Mouse (Mus musculus) liver, postnatal 0 days (tissue): Measurements from ENCODE around the gene Mars2.

Source experiments
- CTCF ChIP-seq: sonication (generic); IDR thresholded peaks from 2 replicates; pipeline ENCODE4 v1.5.1; 2016; ENCODE audit warnings: antibody characterized with exemption, low read depth
- EP300 ChIP-seq: IDR thresholded peaks from 2 replicates; pipeline ENCODE4 v1.6.1; 2016; ENCODE audit warnings: antibody characterized with exemption, low read depth, mild to moderate bottlenecking

DNA sequence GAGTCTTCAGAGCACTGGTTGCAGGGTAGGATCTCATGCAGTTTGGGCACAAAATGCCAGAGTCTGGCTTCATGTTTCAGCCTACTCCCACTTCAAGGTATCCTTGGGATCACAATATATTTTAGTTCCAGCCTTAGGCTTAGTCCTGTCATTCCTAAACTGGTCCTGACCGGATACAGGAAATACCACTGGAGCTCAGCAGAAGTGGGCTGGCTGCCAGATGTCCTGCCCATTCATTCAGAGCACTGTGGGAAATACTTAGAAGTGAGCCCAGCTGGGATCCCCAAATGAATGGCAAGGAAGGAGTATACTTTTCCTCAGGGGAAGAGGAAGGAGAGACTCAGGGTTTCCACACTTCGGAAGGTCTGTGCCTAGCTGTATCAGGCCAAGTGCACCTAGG lies 43.7 kb upstream of the Mars2 start:
- TF ChIP-seq EP300 (no peak), CTCF (no peak)
